Mouse (Mus musculus): ENCODE measurements around the gene Sema4d.
"Not testable (repeated sequence)": the region's sequence is repeated elsewhere in the genome, so short reads cannot be mapped to it uniquely, and the experiment has no call there.

The Sema4d gene

DNA sequence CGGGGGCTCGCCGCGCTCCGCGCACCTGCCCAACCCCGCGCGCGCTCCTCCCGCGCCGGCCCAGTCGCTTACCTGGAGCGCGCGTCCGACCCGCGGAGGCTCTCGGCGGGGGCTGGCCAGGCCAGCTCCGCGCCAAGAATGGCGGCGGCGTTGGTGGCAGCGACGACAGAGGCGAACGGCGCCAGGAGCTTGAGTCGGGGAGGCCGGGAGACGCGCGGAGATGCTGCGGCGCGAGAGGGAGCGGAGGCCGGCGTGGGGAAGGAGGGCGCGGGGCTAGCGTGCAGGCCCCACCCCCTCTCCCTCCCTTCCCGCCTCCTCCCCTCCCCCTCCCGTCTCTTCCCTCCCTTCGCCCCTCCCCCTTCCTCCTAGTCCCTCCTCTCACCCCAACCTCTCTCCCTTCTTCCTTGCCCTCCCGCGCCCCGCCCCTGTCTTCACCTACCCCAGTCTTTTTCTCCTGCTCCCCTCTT is at the start of gene Sema4d:
Sema4d (minus strand) TSS at position 323 of the 467 bp plus-strand sequence.
- peak in 1 of 2 experiments; percentile 68 for DNase-seq (ENCODE audit: low spot score in 2 of 2)

DNA sequence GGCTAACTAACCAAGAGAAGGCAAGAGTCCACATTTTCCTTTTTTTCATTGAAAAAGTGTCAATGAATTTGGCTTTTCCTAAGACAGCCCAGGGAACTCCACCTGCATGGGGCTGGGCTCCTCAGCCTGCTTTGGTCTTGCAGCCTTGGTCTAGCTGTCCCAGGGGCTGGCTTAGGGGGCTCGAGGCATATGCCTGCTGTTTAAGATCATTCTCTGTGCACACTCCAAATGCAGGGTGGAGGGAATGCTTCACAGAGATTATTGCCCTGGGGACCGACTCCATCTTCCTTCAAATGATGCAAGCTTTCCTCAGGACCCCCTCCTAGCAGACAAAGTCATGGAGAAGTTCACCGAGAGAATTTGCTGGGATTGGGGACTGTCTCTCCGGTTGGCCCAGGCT is 49.8 kb upstream of the Sema4d start:
- DNase-seq (ENCODE audit: low spot score in 2 of 2): no peak

DNA sequence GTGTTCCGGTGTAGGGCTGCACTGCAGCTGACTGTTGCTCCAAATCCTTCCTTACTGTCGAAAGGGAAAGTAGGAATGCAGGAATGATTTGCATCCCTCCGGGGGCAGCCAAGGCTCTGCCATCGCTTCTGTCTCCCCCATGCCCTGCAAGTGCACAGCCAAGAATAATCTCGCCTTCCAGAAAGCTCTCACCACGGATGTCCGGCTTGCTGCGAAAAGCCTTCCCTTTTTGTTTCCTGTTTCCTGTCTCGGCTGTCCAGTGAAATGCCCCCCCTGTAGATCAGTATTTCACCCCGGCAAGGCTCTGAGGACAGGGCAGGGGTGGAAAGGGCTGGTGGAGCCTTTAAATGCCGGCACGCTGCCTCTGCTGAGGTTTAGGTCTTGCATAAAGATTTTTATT is 49.2 kb upstream of the Sema4d start:
- DNase-seq (ENCODE audit: low spot score in 2 of 2): no peak

DNA sequence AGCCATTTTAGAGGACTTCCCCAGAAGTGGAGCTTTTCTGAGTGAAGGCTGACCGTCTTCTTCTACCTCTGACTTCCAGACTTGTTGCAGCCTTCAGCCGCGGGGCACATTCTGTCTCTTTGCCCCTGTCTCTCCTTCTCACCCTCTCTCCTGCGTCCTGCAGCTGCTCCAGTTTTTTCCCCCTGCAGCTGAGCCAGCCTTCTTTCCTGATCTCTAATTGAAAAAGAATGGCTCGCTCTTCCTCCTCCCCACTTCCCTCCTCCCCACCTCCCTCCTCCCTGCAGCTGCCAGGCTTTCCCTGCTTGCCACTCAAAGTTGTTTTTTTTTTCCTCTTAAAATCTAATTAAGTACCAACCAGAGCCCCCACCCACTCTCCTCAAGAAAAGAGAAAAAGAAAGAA is 48.6 kb upstream of the Sema4d start:
- no peak for DNase-seq (ENCODE audit: low spot score in 2 of 2)

DNA sequence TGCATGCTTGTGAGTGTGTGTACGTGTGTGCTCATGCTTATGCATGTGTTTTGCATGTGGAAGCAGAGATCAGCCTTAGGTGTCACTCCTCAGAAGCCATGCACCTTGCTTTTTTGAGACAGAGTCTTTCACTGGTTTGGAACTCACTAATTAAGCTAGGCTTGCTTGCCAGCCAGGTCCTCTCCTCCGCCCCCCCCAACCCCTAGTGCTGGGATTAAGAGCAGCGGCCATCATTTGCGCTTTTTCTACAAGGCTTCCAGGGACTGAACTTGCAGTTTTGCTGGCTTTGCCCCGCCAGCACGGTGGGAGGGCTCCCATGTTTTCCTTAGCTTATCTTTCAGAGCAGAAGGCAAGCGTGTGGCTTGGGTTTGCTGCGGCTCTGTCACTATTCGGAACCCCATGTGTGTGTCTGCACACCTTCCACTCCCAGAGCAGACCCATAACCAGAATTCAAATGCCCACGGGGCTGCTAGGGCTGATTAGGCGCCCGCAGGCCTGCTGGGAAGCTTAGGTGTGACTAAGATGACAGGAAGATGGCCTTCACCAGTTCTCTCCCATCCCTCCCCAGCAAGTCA is 48.1 kb upstream of the Sema4d start:
- no peak for DNase-seq (ENCODE audit: low spot score in 2 of 2)

DNA sequence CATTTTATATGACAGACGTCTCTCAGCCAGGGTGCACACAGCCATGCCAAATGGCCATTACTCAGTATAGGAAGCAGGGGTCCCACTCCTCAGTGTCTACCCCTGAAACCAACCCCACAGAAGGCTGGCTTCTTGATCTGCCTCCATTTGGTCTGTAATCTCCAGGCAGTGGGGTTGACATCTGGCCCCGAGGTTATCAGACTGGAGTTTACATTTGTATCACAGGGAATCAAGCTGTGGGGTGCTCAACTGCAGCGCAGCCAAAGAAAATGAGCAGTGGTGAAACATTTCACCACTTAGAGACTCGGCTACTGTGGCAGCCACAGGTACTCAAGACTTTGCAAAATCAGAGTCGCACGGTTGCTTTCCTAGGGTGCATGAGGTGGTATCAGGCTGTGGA is 47.2 kb upstream of the Sema4d start:
- DNase-seq (ENCODE audit: low spot score in 2 of 2): no peak

DNA sequence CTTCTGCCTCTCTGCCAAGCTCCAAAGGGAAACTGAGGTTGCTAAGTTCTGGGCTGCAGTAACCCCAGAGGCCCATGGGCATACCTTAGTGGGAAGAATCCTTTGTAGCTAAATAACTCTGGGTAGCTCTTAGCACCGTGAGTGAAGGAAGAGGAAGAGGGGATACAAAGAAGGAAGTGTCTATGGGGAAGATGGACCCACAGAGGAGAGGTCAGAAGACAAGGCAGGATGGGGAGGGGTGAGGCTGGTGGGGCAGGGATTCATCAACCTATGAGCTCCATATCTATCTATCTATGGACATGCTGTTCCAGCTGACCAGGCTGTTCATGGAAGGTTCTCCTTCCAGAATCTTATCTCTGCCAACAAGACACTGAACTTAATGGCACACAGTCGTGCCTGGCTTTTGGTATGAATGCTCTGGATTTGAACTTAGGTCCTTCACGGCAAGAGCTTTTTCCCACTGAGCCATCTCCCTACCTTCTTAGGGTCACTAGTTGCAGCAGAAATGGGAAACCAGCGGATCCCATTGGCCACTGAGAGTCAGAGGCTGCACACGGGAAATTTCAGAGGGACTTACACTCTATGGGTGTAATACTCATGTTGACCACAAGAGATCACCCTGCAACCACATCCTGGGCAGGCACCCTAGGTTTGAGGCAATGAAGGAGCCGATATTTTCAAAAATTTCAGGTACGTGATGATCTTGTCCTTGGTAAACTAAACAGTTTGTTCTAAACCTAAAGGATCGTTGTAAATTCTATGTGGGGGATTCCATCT is 45.9 kb upstream of the Sema4d start:
- DNase-seq (ENCODE audit: low spot score in 2 of 2): no peak

DNA sequence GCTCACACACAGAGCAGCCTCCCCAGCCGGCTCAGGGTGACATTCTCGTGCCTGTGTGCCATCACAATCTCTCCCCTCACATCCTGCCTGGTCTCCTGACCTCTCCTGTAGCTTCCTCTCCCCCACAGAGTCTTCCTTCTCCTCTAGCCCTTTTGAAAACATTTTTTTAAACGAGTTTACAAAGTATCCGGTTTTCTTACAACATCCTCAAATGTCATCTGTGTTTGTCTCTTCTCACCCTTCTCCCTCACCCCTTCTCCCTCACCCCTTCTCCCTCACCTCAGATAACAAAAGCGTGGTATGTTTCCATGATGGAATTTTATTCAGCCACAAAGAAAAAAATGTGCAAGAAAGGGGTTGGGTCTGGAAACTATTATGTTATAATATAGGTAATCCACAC is 43.9 kb upstream of the Sema4d start:
- DNase-seq (ENCODE audit: low spot score in 2 of 2): no peak

DNA sequence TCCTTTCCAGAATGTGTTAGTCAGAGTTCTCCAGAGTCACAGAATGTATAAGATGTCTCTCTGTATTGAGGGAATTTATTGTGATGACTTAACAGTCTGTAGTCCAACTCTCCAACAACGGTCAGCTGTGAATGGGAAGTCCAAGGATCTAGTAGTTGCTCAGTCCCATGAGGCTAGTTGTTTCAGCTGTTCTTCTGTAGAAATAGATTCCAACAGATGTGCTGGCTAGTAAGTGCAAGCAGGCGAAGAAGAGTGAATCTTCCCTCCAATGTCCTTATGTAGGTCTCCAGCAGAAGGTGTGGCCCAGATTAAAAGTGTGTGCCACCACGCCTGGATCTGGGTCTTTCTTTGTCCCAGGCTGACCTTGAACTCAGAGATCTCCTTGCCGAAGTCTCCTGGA is 41.7 kb upstream of the Sema4d start:
- DNase-seq (ENCODE audit: low spot score in 2 of 2): not testable (repeated sequence)

DNA sequence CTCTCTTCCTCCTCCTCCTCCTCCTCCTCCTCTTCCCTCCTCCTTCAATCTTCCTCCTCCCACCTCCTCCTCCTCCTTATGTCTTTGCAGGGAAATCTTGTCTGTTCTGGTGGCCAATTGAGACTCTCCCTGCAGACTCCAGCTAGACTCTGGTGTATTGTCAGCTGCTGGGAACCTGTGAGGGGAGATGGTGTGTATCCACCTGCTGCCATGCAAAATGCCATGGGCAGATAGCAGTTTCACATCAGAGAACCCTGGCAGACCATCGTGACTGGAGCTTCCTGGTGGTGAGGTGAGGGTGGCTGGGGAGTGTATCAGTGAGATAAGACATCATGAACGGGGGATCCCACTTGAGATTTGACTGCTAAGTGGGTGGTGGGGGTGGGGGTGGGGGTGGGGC is 41.0 kb upstream of the Sema4d start:
- DNase-seq (ENCODE audit: low spot score in 2 of 2): no peak

DNA sequence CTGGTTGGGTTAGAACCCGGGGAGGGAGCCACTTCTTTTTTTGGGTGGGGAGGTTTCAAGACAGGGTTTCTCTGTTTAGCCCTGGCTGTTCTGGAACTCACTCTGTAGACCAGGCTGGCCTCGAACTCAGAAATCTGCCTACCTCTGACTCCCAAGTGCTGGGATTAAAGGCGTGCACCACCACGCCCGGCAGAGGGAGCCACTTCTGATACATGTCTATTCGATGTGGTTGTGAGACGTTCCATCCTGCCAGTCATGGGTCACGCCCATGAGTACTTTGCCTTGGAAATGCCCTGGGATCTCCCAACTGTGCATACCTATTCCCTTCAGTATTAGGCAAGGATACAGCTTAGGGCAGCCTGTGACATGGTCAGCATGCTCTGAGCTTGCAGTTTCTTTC is 40.5 kb upstream of the Sema4d start:
- not testable (repeated sequence) for DNase-seq (ENCODE audit: low spot score in 2 of 2)

DNA sequence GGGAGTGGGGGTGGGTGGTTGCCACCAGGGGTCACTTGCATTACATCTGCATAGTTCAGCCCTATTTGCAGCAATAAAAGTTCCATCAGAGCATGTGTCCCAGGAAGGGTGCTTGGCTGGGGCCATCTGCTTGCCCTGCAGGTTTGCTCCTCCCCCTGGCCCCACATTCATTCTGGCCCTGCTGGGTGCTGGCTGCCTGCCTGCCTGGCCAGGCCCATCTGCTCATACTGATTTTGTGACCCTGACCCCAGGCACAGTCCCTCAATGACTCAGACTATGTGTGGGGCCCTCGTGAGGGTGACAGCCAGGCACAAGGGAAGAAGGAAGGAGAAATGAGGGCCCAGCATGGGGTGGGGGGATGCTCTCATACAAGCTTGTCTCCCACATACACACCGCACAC is 40.1 kb upstream of the Sema4d start:
- DNase-seq (ENCODE audit: low spot score in 2 of 2): no peak

DNA sequence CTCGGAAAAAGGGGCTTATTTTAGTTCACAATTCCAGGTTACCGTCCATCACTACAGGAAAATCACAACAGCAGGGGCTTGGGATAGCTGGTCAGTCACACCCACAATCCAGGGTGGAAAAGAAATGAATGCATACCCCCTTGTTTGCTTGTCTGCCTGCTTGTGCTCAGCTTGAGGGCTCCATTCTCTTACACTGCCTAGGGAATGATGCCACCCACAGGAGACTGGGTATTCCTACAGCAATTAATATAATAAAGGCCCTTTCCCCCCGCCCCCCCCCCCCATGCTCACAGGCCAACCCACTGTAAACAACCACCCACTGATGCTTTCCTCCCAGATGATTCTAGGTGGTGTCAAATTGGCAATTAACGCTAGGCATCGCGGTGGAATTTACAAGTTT is 38.9 kb upstream of the Sema4d start:
- DNase-seq (ENCODE audit: low spot score in 2 of 2): no peak

DNA sequence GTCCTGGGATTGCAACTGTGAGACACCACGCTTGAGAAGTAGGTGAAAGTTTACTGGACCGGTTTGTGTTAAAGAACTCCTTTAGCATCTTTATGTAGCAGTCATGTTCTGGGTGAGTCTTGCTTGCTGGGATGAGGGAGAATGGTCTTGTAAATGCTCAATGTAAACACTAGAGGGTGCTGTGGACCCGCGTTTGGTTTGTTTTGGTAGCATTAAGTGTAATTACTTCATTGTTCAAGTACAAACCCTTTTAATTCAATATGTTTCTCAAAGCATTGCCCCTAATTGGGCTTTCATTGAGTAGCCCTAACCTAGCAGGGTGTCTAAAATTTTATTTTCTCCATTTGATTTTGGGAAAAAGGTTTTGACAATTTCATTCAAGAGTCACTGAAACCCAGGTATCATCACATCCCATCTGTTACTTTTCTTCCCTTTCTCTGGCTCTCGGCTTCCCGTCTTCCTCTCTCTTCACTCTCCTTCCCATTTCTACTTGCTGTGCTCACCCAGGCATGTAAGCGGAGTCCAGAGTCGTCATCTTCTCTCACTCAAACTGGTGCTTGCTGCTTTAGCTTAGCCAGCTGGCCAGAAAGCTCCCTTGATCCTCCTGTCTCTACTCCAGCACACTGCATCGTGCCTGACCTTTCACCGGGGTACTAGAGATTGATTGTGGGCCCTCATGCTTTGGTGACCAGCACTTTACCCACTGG is 37.4 kb upstream of the Sema4d start:
- no peak for DNase-seq (ENCODE audit: low spot score in 2 of 2)

DNA sequence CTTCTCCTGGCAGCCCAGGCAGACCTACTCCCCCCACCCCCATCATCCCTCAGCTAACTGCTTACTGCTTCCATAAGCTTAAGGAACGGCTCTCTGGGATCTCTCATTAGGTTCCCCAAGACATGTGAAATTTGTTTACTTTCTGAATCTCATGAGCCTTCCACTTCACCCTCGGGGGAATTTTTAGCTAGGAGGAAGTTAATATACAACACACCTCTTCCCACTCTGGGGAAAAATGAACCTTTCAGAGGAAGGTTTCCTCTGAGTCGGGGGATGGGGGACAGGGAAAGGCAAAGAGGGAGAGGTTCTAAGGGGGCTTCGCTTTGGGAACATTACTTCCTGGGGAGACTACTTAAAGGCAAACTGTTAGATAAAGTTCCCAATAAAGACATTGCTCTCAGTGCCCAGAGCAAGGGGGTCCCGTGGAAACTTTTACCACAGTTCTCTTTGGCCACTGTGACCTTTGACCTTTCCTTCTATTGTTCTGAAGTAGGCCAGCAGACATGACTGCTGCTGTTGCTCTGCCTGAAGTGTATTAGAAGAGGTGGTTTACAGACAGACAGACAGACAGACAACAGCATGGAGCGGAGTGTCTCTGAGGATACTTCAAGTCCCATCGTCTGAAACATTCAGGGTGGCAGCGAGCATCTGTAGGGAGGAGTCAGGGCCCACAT is 30.4 kb upstream of the Sema4d start:
- no peak for DNase-seq (ENCODE audit: low spot score in 2 of 2)

DNA sequence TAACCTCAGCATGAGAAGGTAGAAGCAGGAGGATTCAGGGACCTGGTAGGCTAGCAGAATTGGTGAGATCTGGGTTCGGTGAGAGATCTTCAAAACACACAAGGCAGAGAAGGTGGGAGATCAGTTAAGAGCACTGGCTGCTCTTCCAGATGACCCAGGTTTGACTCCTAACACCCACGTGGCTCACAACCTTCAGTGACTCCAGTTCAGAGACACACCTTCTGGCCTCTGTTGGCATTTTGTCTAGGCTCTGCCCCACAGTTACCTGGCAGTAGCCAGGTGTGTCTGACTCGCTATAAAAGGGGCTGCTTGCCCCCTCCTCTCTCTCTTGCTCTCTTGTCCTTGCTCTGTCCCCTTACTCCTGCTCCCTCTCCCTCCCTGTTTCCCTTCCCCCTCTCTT is 28.4 kb upstream of the Sema4d start:
- no peak for DNase-seq (ENCODE audit: low spot score in 2 of 2)

DNA sequence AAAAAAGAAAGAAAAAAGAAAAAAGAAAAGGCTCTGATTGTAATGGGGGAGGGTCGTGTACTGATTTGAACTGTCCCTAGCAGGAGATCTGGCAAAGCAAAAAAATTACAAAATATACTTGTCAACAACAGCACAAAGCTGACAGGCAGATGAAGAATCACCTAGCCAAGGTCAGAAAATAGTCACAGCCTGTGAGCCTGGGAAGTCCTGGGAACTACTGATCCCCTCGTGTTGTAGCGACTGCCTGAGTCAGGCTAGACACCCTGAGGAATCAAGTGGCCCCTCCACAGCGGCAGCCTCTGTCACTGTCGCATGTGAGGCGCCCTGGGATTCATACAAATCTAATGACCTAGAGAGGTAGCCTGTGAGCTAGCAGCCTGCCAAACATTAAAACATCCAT is 25.8 kb upstream of the Sema4d start:
- DNase-seq (ENCODE audit: low spot score in 2 of 2): no peak

DNA sequence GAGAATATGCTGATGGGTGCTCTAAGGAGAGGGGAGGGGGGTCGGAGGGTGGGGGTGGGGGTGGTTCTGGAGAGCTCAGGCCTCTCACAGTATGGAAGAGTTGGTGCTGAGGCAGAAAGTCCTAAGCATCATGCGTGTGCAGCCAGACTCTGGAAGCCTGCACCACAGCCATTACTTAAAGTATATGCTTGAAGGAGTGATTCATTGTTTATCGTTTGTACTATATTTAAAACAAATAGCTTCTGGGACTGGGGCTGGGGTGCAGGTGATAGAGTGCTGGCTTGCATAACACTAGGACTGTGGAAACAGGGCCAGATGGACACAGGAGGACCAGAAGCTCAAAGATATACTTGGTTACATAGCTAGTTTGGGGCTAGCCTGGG is 25.4 kb upstream of the Sema4d start:
- DNase-seq (ENCODE audit: low spot score in 2 of 2): no peak

DNA sequence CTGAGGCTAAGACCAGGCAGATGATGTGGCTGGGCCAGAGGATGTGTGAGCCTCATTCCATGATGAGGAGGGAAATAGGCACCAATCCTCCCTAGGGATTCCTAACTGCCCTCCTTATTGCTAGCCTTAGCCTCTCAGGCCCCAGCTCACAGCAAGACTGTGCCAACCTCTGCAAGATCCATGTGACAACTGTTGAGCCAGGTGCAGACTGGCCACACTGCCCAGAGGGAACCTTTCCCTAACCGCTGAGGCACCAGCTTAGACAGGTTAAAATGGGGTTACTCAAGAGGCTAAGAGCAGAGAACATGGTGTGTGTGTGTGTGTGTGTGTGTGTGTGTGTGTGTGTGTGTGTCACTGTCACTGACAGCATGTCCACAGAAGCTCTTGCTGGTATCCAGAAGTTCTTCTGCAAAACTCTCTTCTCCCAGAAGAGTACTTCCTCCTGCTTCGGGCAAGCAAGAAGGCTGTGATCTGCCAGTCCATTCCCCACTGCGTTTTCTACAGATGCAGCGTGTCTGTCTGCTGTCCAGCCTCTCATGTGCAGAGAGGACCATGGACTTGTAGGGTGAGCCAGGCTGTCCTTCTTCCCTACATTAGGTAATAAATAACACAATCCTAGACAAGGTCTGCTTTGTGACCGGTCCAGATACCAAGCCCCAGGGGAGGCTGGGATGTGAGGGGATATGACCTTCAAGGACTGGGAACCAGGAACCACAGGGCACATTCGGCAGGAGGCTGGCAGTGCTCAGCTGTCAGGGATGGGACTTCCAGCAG is 24.8 kb upstream of the Sema4d start:
- no peak for DNase-seq (ENCODE audit: low spot score in 2 of 2)

DNA sequence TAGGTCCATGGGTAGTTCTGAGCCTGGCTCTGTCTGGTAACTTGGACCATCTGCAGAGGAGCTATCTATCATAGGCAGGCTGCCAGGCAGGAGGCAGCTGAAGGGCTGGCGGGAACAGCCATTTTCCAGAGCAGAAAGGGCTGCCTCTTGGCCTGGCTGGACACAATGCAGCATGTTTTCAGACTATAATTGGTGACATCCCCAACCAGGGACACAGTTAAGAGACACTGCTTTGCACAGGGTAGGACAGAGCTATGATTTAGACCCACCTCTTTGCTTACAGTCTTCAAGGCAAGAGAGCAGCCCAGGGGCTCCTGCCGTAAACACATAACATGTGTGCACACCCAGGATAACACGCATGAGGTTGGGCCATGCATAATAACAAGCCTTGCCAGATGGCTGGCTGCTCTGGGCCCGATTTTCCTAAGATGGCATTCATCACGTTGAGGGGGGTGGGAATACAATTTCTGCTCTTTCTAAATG is 23.1 kb upstream of the Sema4d start:
- peak; percentile 29 to 38 for DNase-seq (ENCODE audit: low spot score in 2 of 2)

DNA sequence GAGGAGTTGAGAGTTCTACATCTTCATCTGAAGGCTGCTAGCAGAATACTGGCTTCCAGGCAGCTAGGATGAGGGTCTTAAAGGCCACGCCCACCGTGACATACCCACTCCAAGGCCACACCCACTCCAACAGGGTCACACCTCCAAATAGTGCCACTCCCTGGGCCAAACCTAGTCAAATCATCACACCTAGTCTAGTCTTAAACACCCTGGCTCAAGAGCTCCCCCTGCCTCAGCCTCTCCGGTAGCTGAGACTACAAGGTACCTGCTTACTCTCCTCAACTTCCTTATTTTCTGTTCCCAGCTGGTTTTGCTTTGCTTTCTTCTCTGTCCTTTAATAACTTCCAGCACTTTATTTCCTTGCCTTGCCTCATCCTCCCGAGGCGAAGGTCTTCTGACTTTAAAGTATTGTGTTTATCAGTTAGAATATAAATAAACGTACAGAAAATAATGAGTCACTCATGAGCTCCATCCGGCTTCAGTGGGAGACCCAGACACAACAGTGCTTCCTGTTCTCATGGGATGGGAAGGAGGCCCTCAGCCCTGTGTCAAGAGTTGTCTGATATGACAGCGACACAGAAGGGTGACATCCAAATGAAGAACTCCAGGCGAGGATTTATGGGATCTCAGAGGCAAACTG is 22.4 kb upstream of the Sema4d start:
- peak in 1 of 2 experiments; percentile 20 for DNase-seq (ENCODE audit: low spot score in 2 of 2)
